18 mouse cellular contexts compared by ENCODE assay signal in genomic region chr6:14700030-14700429, GRCm38 (mm10). TPM values are rescaled to one million over a fixed set of nuclear protein-coding genes. Genes with fewer than 3 reads are reported as not detected.
"Had no signal": no experiment of that assay in that cellular context is flagged by ENCODE, and none has a peak within 500 bp of the region (broad histone marks: within the 10 kb centered on the region; RNA-seq: fewer than 3 reads in every experiment).

No protein-coding gene starts in this region.

- H3K9me3 ChIP-seq: limb, embryonic 15.5 days; liver, embryonic 12.5 days; midbrain, embryonic 10.5 days; neural tube, embryonic 15.5 days had no signal

- H3K27me3 ChIP-seq: limb, embryonic 15.5 days; liver, embryonic 12.5 days; neural tube, embryonic 15.5 days had no signal

- ATAC-seq: hindbrain, postnatal 0 days; liver, embryonic 12.5 days had no signal

- H3K4me3 ChIP-seq: limb, embryonic 15.5 days; liver, embryonic 12.5 days; midbrain, embryonic 10.5 days; myocyte; neural tube, embryonic 15.5 days had no signal

- H3K4me1 ChIP-seq: limb, embryonic 15.5 days; liver, embryonic 12.5 days; midbrain, embryonic 10.5 days; neural tube, embryonic 15.5 days had no signal

- H3K27ac ChIP-seq: hindbrain, postnatal 0 days; limb, embryonic 15.5 days; liver, embryonic 12.5 days; midbrain, embryonic 10.5 days; neural tube, embryonic 15.5 days; stomach, postnatal 0 days had no signal

- H3K36me3 ChIP-seq: limb, embryonic 15.5 days; liver, embryonic 12.5 days; midbrain, embryonic 10.5 days; neural tube, embryonic 15.5 days had no signal

- H3K4me2 ChIP-seq: limb, embryonic 15.5 days; liver, embryonic 12.5 days; neural tube, embryonic 15.5 days had no signal

- DNase-seq: kidney, adult 11 months; kidney, postnatal 25 days; layer of hippocampus, adult 9-11 months; layer of hippocampus, postnatal 36 days; midbrain, embryonic 14.5 days; right cerebral cortex, adult 18-20 months; right cerebral cortex, postnatal 25 days; thymus, postnatal 4 days had no signal

- H3K9ac ChIP-seq: limb, embryonic 15.5 days; liver, embryonic 12.5 days; neural tube, embryonic 15.5 days had no signal

RNA-seq across cellular contexts. Expression of gene Ppp1r3a, which starts 55.0 kb away (rescaled TPM):
- polyA plus RNA-seq: intestine, embryonic 14.5 days; limb, embryonic 11.5 days; liver, embryonic 12.5 days; midbrain, embryonic 14.5 days; small intestine, adult 2 months had no signal
